Mouse (Mus musculus) bone marrow, adult 2 months (tissue): ENCODE measurements at regions not wholly inside any gene's neighbourhood (a gene's known extent, or its start where the extent isn't known, plus 50 kb on each side); places are given as distances from the start of the nearest gene placed in this dataset.

Source experiments
- CTCF ChIP-seq: fragments of 200-500 bp; IDR thresholded peaks from 2 replicates; pipeline ENCODE4 v1.5.1; 2011; ENCODE audit warnings: low read length, control low read depth; ENCODE audit not compliant: control insufficient read depth, insufficient read depth
- POLR2A ChIP-seq: fragments of 200-500 bp; IDR thresholded peaks from 2 replicates; pipeline ENCODE4 v1.6.1; 2011; ENCODE audit warnings: low read depth, mild to moderate bottlenecking, control low read depth, low read length, borderline replicate concordance; ENCODE audit not compliant: control insufficient read depth

GRCm38 (mm10) chr9:120802646-120803045, 126.4 kb upstream of the Ctnnb1 start:
- no peak for TF ChIP-seq CTCF
- TF ChIP-seq POLR2A: no peak
